In genomic region chr1:194660426-194661119, GRCm38 (mm10) we compare ENCODE assay signal across 9 mouse cellular contexts. TPM values are rescaled to one million over a fixed set of nuclear protein-coding genes. Genes with fewer than 3 reads are reported as not detected.
DNase-seq lines count a peak whose midpoint lies in the region; ATAC-seq lines count a peak whose summit lies in the region.
"Had no signal": no experiment of that assay in that cellular context is flagged by ENCODE, and none has a peak within 500 bp of the region (broad histone marks: within the 10 kb centered on the region; RNA-seq: fewer than 3 reads in every experiment).

No protein-coding gene starts in this region.

- H3K36me3 ChIP-seq in heart, embryonic 16.5 days (ENCODE audit: control insufficient read depth, insufficient read depth) = peaks cover 3% of the 10 kb centered on the region; the same call in 1 of the 2 replicates
- H3K36me3 ChIP-seq in hindbrain, embryonic 10.5 days = peaks cover 32% of the 10 kb centered on the region

- no peaks in the 10 kb centered on the region for H3K9me3 ChIP-seq in heart, embryonic 16.5 days (replicated peaks; ENCODE audit: control insufficient read depth, low read length)
- no peaks in the 10 kb centered on the region for H3K9me3 ChIP-seq in hindbrain, embryonic 10.5 days

- 73% methylated on average over 3 of the region's 3 CpGs for WGBS in heart, embryonic 16.5 days
- 29% methylated on average over 3 of the region's 3 CpGs for WGBS in large intestine, adult 2 months
- 82% methylated on average over 3 of the region's 3 CpGs for WGBS in hindbrain, embryonic 10.5 days

- H3K27me3 ChIP-seq in heart, embryonic 16.5 days (ENCODE audit: control insufficient read depth, insufficient read depth, low read length) = no peaks in the 10 kb centered on the region
- peaks cover 32% of the 10 kb centered on the region for H3K27me3 ChIP-seq in hindbrain, embryonic 10.5 days (ENCODE audit: insufficient read depth, poor library complexity, severe bottlenecking)

- H3K4me1 ChIP-seq in heart, embryonic 16.5 days (ENCODE audit: control insufficient read depth, insufficient read depth, low read length) = peaks cover 33% of the 10 kb centered on the region
- peaks cover 56% of the 10 kb centered on the region for H3K4me1 ChIP-seq in hindbrain, embryonic 10.5 days (replicated peaks)

- H3K27ac ChIP-seq in heart, embryonic 16.5 days (ENCODE audit: low read length) = peak overlapping the region; percentile 56
- H3K27ac ChIP-seq in hindbrain, embryonic 10.5 days = no peak overlapping the region

- no peak overlapping the region for H3K4me3 ChIP-seq in heart, embryonic 16.5 days (ENCODE audit: low read length)
- H3K4me3 ChIP-seq in hindbrain, embryonic 10.5 days = no peak overlapping the region

- no peak overlapping the region for H3K9ac ChIP-seq in heart, embryonic 16.5 days (ENCODE audit: low read length)

- H3K4me2 ChIP-seq in heart, embryonic 16.5 days (ENCODE audit: low read depth, low read length) = no peak overlapping the region

- ATAC-seq in heart, embryonic 16.5 days (replicated peaks; ENCODE audit: extremely low read depth, insufficient read depth, low FRiP score) = peak; percentile 67

- peak; percentile 23 for DNase-seq in ovary, adult 18-20 months (ENCODE audit: low spot score)
- DNase-seq in ovary, postnatal 14 days (ENCODE audit: low spot score) = no peak
- DNase-seq in large intestine, adult 2 months (ENCODE audit: low read depth, low spot score) = peak; percentile 96
- DNase-seq in urinary bladder, postnatal 36 days (ENCODE audit: low spot score in 2 of 2) = peak; percentile 55 to 67
- no peak for DNase-seq in right cerebral cortex, postnatal 14 days
- DNase-seq in hindbrain, embryonic 10.5 days (ENCODE audit: low spot score) = no peak
- DNase-seq in ovary, postnatal 10 days (ENCODE audit: low spot score) = no peak
- DNase-seq: thymus, postnatal 36 days had no signal

RNA-seq across cellular contexts. Expression of gene Plxna2, which starts 42.6 kb away (rescaled TPM):
- 5.2 and 6.3 TPM in 2 replicates for polyA plus RNA-seq in heart, embryonic 16.5 days (2015; fragmentation: Nextera tagmentation; extraction: Ambion mirVana)
- polyA plus RNA-seq in large intestine, adult 2 months (2012; rRNA removed) = 5.1 and 10.6 TPM in 2 replicates
- polyA plus RNA-seq in hindbrain, embryonic 10.5 days (2016; fragmentation: Nextera tagmentation; extraction: Ambion mirVana) = 17.5 and 23.9 TPM in 2 replicates

Comparison
In these comparisons a context has a peak if more than half of its experiments do, and no peak if none do; other contexts are left out.
1. DNase-seq: peak in ovary, adult 18-20 months (single experiment), large intestine, adult 2 months (single experiment) and urinary bladder, postnatal 36 days (2 of 2); none in ovary, postnatal 14 days (single experiment), right cerebral cortex, postnatal 14 days (single experiment), hindbrain, embryonic 10.5 days (single experiment) and ovary, postnatal 10 days (single experiment).